Mouse (Mus musculus) midbrain, embryonic 14.5 days (tissue): ENCODE results near the gene Rbm7. TPM values are rescaled to one million over a fixed set of nuclear protein-coding genes. Genes with fewer than 3 reads are reported as not detected.
"Not testable (repeated sequence)": the region's sequence is repeated elsewhere in the genome, so short reads cannot be mapped to it uniquely, and the experiment has no call there.

Source experiments
- ATAC-seq: fragments of 200-750 bp; cut with Nextera tagmentation; 2 replicates; pipeline ENCODE4 v1.8.0; 2017; ENCODE audit warnings: moderate number of reproducible peaks, moderate library complexity; ENCODE audit not compliant: low FRiP score, low TSS enrichment
- DNase-seq: peaks from one replicate; pipeline ENCODE4 v3.0.0-alpha.2; 2015
- H3K27ac ChIP-seq: fragments of 300-500 bp; sonication (generic); replicated peaks from 2 replicates; pipeline ENCODE4 v1.5.1; 2014; ENCODE audit warnings: mild to moderate bottlenecking, low read depth, low read length, moderate library complexity
- H3K27me3 ChIP-seq: fragments of 300-500 bp; sonication (generic); 2 replicates; pipeline ENCODE4 v1.6.1; 2014; ENCODE audit warnings: low read length, control low read depth, mixed read lengths; ENCODE audit not compliant: control insufficient read depth, insufficient read depth
- H3K36me3 ChIP-seq: fragments of 300-500 bp; sonication (generic); 2 replicates; pipeline ENCODE4 v1.6.1; 2014; ENCODE audit warnings: low read length, control low read depth; ENCODE audit not compliant: control insufficient read depth, insufficient read depth
- H3K4me1 ChIP-seq: fragments of 300-500 bp; sonication (generic); 2 replicates; pipeline ENCODE4 v1.6.1; 2014; ENCODE audit warnings: mild to moderate bottlenecking, antibody characterized with exemption, low read length, control low read depth; ENCODE audit not compliant: control insufficient read depth, insufficient read depth
- H3K4me2 ChIP-seq: fragments of 300-500 bp; sonication (generic); 2 replicates; pipeline ENCODE4 v1.6.1; 2014; ENCODE audit warnings: mild to moderate bottlenecking, low read length, moderate library complexity
- H3K4me3 ChIP-seq: fragments of 300-500 bp; sonication (generic); replicated peaks from 2 replicates; pipeline ENCODE4 v1.5.1; 2014; ENCODE audit warnings: low read depth, low read length
- H3K9ac ChIP-seq: fragments of 300-500 bp; sonication (generic); replicated peaks from 2 replicates; pipeline ENCODE4 v1.6.1; 2014; ENCODE audit warnings: mild to moderate bottlenecking, low read length, moderate library complexity
- H3K9me3 ChIP-seq: fragments of 300-500 bp; sonication (generic); 2 replicates; pipeline ENCODE4 v1.6.1; 2016; ENCODE audit warnings: low read length, control low read depth, mixed read lengths; ENCODE audit not compliant: control insufficient read depth
- whole genome bisulfite sequencing: fragments of 180-500 bp; shearing (Covaris S2); extraction: QIAGEN DNeasy Blood & Tissue Kit; methylation state at CpG from one replicate; pipeline ENCODE4 v1.1.7; 2014; 5-methylcytosine and 5-hydroxymethylcytosine counted together
- polyA plus RNA-seq: library from polyadenylated mRNA; unstranded; fragments of >200 nt; fragmentation: Nextera tagmentation; extraction: Ambion mirVana; gene quantifications from 2 replicates; pipeline ENCODE4 v1.2.1, GENCODE M21; 2014

The Rbm7 gene
- 75.9 and 90.7 TPM in 2 replicates for polyA plus RNA-seq

- Histone ChIP-seq H3K9me3 (no peaks in the 10 kb centered on the region), H3K9ac (peak within 1 kb of the TSS; percentile 93), H3K4me2 (peak within 1 kb of the TSS; percentile 85), H3K27me3 (no peaks in the 10 kb centered on the region), H3K4me1 (peaks cover 19% of the 10 kb centered on the region), H3K36me3 (peaks cover 36% of the 10 kb centered on the region), H3K4me3 (peak within 1 kb of the TSS; percentile 91), H3K27ac (peak within 1 kb of the TSS; percentile 95)
- DNase-seq (peak; percentile 99), ATAC-seq (peak; percentile 100)
- WGBS = under 1% methylated on average over 72 of the region's 72 CpGs
Measured at GRCm38 (mm10) chr9:48494817-48495547, at the start of gene Rbm7, which contains the start of gene Gm5617. TSS of gene Rbm7 (minus strand) at chr9:48495299. TSS of gene Gm5617 (plus strand) at chr9:48495442.

GRCm38 (mm10) chr9:48538688-48539087, 43.6 kb upstream of the Rbm7 start:
- ATAC-seq = no peak

GRCm38 (mm10) chr9:48538044-48538645, 43.0 kb upstream of the Rbm7 start:
- Histone ChIP-seq H3K4me3 (peak overlapping the region; percentile 16), H3K27ac (no peak overlapping the region; the same call in 1 of the 2 replicates), H3K27me3 (no peaks in the 10 kb centered on the region), H3K9me3 (peaks cover 3% of the 10 kb centered on the region), H3K4me1 (peaks cover 8% of the 10 kb centered on the region; the same call in 1 of the 2 replicates), H3K9ac (peak overlapping the region; percentile 1; the same call in 1 of the 2 replicates), H3K36me3 (no peaks in the 10 kb centered on the region), H3K4me2 (peak overlapping the region; percentile 55)
- no peak for ATAC-seq
- under 1% methylated on average over 17 of the region's 17 CpGs for WGBS
- DNase-seq = peak; percentile 64

More at GRCm38 (mm10) chr9:48538688-48539087, 43.6 kb upstream of the Rbm7 start:
- no peaks in the 10 kb centered on the region for H3K36me3 ChIP-seq
- 0 out of 2 replicates have a peak overlapping the region, but pooled peaks have one; percentile 17 for H3K27ac ChIP-seq
- no peak overlapping the region for H3K9ac ChIP-seq
- H3K27me3 ChIP-seq = no peaks in the 10 kb centered on the region
- WGBS = 12% methylated on average over 12 of the region's 12 CpGs
- peak overlapping the region; percentile 16 for H3K4me3 ChIP-seq
- peaks cover 8% of the 10 kb centered on the region; the same call in 1 of the 2 replicates for H3K4me1 ChIP-seq
- H3K9me3 ChIP-seq = peaks cover 6% of the 10 kb centered on the region
- peak overlapping the region; percentile 55 for H3K4me2 ChIP-seq
- DNase-seq = peak; percentile 67

GRCm38 (mm10) chr9:48537616-48538015, 42.5 kb upstream of the Rbm7 start:
- H3K9ac ChIP-seq, H3K27me3 ChIP-seq, H3K9me3 ChIP-seq, H3K4me3 ChIP-seq, H3K4me1 ChIP-seq, H3K27ac ChIP-seq, ATAC-seq, H3K36me3 ChIP-seq: not testable (repeated sequence)
- 36% methylated on average over 1 of the region's 1 CpGs for WGBS
- peak; percentile 46 for DNase-seq
- H3K4me2 ChIP-seq = peak overlapping the region; percentile 55

GRCm38 (mm10) chr9:48536414-48536813, 41.3 kb upstream of the Rbm7 start:
- H3K9ac ChIP-seq = no peak overlapping the region
- H3K9me3 ChIP-seq = no peaks in the 10 kb centered on the region
- ATAC-seq = no peak
- H3K27ac ChIP-seq = no peak overlapping the region
- no peak overlapping the region for H3K4me3 ChIP-seq
- peaks cover 8% of the 10 kb centered on the region; the same call in 1 of the 2 replicates for H3K4me1 ChIP-seq
- DNase-seq = no peak
- 77% methylated on average over 1 of the region's 1 CpGs for WGBS
- H3K36me3 ChIP-seq = no peaks in the 10 kb centered on the region
- H3K4me2 ChIP-seq = no peak overlapping the region
- H3K27me3 ChIP-seq = no peaks in the 10 kb centered on the region

GRCm38 (mm10) chr9:48532730-48533129, 37.6 kb upstream of the Rbm7 start:
- H3K9ac ChIP-seq = no peak overlapping the region
- no peaks in the 10 kb centered on the region for H3K36me3 ChIP-seq
- H3K27me3 ChIP-seq = no peaks in the 10 kb centered on the region
- ATAC-seq (no peak), DNase-seq (no peak)
- 100% methylated on average over 2 of the region's 2 CpGs for WGBS
- H3K4me3 ChIP-seq = no peak overlapping the region
- no peaks in the 10 kb centered on the region for H3K9me3 ChIP-seq
- no peak overlapping the region for H3K27ac ChIP-seq
- no peaks in the 10 kb centered on the region for H3K4me1 ChIP-seq
- no peak overlapping the region for H3K4me2 ChIP-seq

- H3K9me3 ChIP-seq = no peaks in the 10 kb centered on the region
- DNase-seq = no peak
- ATAC-seq = no peak
- H3K4me1 ChIP-seq = no peaks in the 10 kb centered on the region
- no peak overlapping the region for H3K4me2 ChIP-seq
- H3K4me3 ChIP-seq = no peak overlapping the region
- no peaks in the 10 kb centered on the region for H3K36me3 ChIP-seq
- H3K9ac ChIP-seq = no peak overlapping the region
- no peak overlapping the region for H3K27ac ChIP-seq
- 62% methylated on average over 3 of the region's 3 CpGs for WGBS
- H3K27me3 ChIP-seq = no peaks in the 10 kb centered on the region
Measured at GRCm38 (mm10) chr9:48532203-48532602, 37.1 kb upstream of the Rbm7 start.

- no peaks in the 10 kb centered on the region for H3K4me1 ChIP-seq
- H3K36me3 ChIP-seq = no peaks in the 10 kb centered on the region
- no peak for DNase-seq
- H3K9ac ChIP-seq = no peak overlapping the region
- no peak overlapping the region for H3K4me3 ChIP-seq
- ATAC-seq = no peak
- H3K9me3 ChIP-seq = no peaks in the 10 kb centered on the region
- no peaks in the 10 kb centered on the region for H3K27me3 ChIP-seq
- no peak overlapping the region for H3K27ac ChIP-seq
- H3K4me2 ChIP-seq = no peak overlapping the region
- 86% methylated on average over 4 of the region's 4 CpGs for WGBS
Measured at GRCm38 (mm10) chr9:48531294-48531693, 36.2 kb upstream of the Rbm7 start.
